Mouse (Mus musculus): Measurements from ENCODE around the gene Nrde2. TPM values are rescaled to one million over a fixed set of nuclear protein-coding genes. Genes with fewer than 3 reads are reported as not detected.

Nrde2 gene
- total and polyA plus RNA-seq, 2 experiments: 4.5 to 8.1 TPM

- Histone ChIP-seq H3K4me3 (ENCODE audit: insufficient read depth, low read depth, low read length) (no peak overlapping the region), H3K27me3 (ENCODE audit: control insufficient read depth, insufficient read depth, low read length) (no peaks in the 10 kb centered on the region), H3K36me3 (ENCODE audit: control insufficient read depth, insufficient read depth, low read length) (no peaks in the 10 kb centered on the region), H3K4me1 (ENCODE audit: control insufficient read depth, insufficient read depth, low read length) (no peaks in the 10 kb centered on the region), H3K9ac (ENCODE audit: low read depth, low read length) (no peak overlapping the region), H3K27ac (replicated peaks; ENCODE audit: insufficient read depth, low read depth, low read length) (no peak overlapping the region), H3K79me2 (ENCODE audit: control insufficient read depth, insufficient read depth, low read length) (no peaks in the 10 kb centered on the region)
- no peak for TF ChIP-seq POLR2A (IDR thresholded peaks at IDR 0.05; ENCODE audit: extremely low read depth, insufficient read depth, low read length)
- TF ChIP-seq CTCF (IDR thresholded peaks at IDR 0.05; ENCODE audit: low read depth, low read length): no peak
- WGBS: 70% methylated on average over 8 of the region's 8 CpGs
- no peak for DNase-seq (ENCODE audit: extremely low read depth, low read depth, low spot score)
These were observed 79.7 kb downstream of the Nrde2 start for GRCm38 (mm10) chr12:100079636-100080286.

- H3K36me3 ChIP-seq (ENCODE audit: control insufficient read depth, insufficient read depth, low read length): no peaks in the 10 kb centered on the region
- H3K27me3 ChIP-seq (ENCODE audit: control insufficient read depth, insufficient read depth, low read length): no peaks in the 10 kb centered on the region
- no peaks in the 10 kb centered on the region for H3K4me1 ChIP-seq (ENCODE audit: control insufficient read depth, insufficient read depth, low read length)
- TF ChIP-seq POLR2A (IDR thresholded peaks at IDR 0.05; ENCODE audit: extremely low read depth, insufficient read depth, low read length) (no peak), CTCF (IDR thresholded peaks at IDR 0.05; ENCODE audit: low read depth, low read length) (no peak)
- no peak overlapping the region for H3K9ac ChIP-seq (ENCODE audit: low read depth, low read length)
- WGBS: 83% methylated on average over 4 of the region's 4 CpGs
- no peaks in the 10 kb centered on the region for H3K79me2 ChIP-seq (ENCODE audit: control insufficient read depth, insufficient read depth, low read length)
- DNase-seq (ENCODE audit: extremely low read depth, low read depth, low spot score): no peak
- no peak overlapping the region for H3K4me3 ChIP-seq (ENCODE audit: insufficient read depth, low read depth, low read length)
- no peak overlapping the region for H3K27ac ChIP-seq (replicated peaks; ENCODE audit: insufficient read depth, low read depth, low read length)
These were observed 83.7 kb downstream of the Nrde2 start for GRCm38 (mm10) chr12:100075715-100076114.

Other genes with a start within 250 kb of the Nrde2 start
- gene Kcnk13, start 195.2 kb downstream of the Nrde2 start, total RNA-seq (2014; rRNA removed): 0.34 and 0.65 TPM in 2 replicates
- gene Kcnk13, start 195.2 kb downstream of the Nrde2 start, polyA plus RNA-seq (2012; rRNA removed): 0.22 and 0.23 TPM in 2 replicates
- gene Psmc1, start 49.5 kb downstream of the Nrde2 start, total RNA-seq (2014; rRNA removed): 89.4 and 104 TPM in 2 replicates
- gene Psmc1, start 49.5 kb downstream of the Nrde2 start, polyA plus RNA-seq (2012; rRNA removed): 42.8 and 47.3 TPM in 2 replicates
- gene Calm1, start 39.8 kb upstream of the Nrde2 start, total RNA-seq (2014; rRNA removed): 117 and 123 TPM in 2 replicates
- 114 and 119 TPM in 2 replicates for gene Calm1, start 39.8 kb upstream of the Nrde2 start, polyA plus RNA-seq (2012; rRNA removed)